Mouse (Mus musculus) heart, adult 18-20 months (tissue): ENCODE measurements around the gene Polr2l. TPM values are rescaled to one million over a fixed set of nuclear protein-coding genes. Genes with fewer than 3 reads are reported as not detected.

Experiments
- DNase-seq, 2 experiments: peaks; one replicate each; pipeline ENCODE4 v3.0.0; 2021 to 2022; ENCODE audit warnings: mixed read lengths in 1 of 2
- total RNA-seq, 2 experiments: library from RNA; stranded (reverse); gene quantifications; 2 replicates each; pipeline ENCODE4 v1.2.3; 2021

The Polr2l gene
- total RNA-seq, 2 experiments from 2014 or later = 82.3 to 97.7 TPM

- peak; percentile 93 to 94 for DNase-seq
These were observed 7.5 kb downstream of the Polr2l start, which contains the start of gene Cd151 for GRCm38 (mm10) chr7:141467230-141468030. Cd151 (plus strand) TSS chr7:141467392.

- no peak for DNase-seq
These were observed 8.3 kb downstream of the Polr2l start for GRCm38 (mm10) chr7:141466607-141467148.

GRCm38 (mm10) chr7:141466045-141466394 lies 8.9 kb downstream of the Polr2l start:
- DNase-seq = peak; percentile 56 to 75

- DNase-seq = peak in 1 of 2 experiments; percentile 40
These were observed 9.4 kb downstream of the Polr2l start for GRCm38 (mm10) chr7:141465388-141466044.

GRCm38 (mm10) chr7:141464603-141465201 lies 10.2 kb downstream of the Polr2l start:
- DNase-seq = peak; percentile 53 to 54

- DNase-seq = peak; percentile 84 to 92
These were observed 10.9 kb downstream of the Polr2l start for GRCm38 (mm10) chr7:141463824-141464602.

GRCm38 (mm10) chr7:141462333-141462821 lies 12.6 kb downstream of the Polr2l start:
- peak; percentile 64 for DNase-seq

GRCm38 (mm10) chr7:141461521-141462332 lies 13.2 kb downstream of the Polr2l start:
- DNase-seq = peak; percentile 62 to 66

DNA sequence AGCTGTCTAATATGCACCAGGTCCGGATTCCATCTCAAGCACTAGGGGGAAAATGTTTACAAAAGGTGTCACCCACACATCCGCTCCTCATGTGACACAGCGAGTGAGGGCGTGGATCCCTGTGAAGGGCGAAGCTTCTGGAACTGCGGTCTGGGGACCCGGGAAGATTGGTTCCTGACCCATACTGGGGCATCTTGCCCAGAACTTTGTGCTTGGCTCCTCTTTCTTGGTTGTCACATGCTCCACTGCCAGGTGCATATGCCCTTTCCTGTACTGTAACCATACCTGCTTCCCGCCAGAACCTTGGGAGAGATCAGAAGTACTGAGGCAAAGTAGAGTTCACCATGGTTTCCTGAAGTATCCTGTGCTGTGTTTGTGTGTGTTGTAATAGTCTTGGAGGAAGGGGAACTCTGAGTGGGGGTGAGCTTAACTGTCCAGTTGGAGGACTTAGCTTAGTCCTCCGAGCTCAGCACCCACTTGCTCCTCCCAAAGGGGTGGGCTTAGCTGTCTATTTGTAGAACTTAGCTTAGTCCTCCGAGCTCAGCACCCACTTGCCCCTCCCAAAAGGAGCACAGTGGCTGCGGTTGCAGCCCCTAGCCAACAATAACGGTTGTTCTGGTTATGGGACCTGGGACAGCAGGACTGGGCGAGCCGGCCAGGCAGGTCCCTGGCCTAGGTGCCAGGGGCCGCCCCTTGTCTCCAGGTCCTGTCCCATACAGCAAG lies 14.4 kb downstream of the Polr2l start, which contains the start of gene Cracr2b:
Cracr2b (plus strand) TSS at position 704 of the 723 bp plus-strand sequence.
- DNase-seq = peak; percentile 69 to 83

DNA sequence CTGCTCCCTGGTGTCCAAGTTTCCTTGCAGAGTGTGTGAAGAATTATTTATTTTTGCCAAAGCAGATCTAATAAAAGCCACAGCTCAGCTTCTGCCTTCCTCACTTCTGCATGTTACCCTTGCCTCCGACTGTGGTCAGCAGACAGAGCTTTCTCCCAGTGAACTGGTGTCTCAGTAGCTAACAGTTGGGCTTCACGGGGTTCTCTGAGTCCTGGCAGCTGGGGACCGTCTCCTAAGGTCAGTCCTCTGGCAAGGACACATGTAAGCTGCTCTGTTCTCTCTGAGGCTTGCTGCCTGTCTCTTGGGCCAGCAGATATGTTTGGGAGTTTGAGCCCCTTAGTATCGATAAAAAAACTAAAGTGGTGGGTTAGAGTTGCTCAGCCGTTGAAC lies 14.9 kb downstream of the Polr2l start:
- DNase-seq = peak in 1 of 2 experiments; percentile 60

GRCm38 (mm10) chr7:141459301-141459711 lies 15.6 kb downstream of the Polr2l start:
- DNase-seq = peak; percentile 31 to 33

DNA sequence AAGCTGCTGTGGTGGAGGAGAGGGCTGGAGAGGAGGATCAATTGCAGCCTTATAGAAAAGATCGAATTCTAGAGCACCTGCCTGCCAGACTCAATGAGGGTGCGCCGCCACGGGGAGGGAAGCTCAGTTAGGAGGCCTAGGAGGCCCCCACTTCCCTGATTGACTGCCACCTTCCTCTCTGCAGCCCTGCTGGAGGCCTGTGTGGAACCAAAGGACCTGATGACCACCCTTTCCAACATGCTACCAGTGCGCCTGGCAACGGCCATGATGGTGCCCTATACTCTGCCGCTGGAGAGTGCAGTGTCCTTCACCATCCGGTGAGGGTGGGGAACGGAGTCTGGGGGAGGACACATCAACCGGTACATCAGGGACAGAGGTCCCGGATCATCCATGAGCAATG lies 16.3 kb downstream of the Polr2l start:
- DNase-seq = no peak

DNA sequence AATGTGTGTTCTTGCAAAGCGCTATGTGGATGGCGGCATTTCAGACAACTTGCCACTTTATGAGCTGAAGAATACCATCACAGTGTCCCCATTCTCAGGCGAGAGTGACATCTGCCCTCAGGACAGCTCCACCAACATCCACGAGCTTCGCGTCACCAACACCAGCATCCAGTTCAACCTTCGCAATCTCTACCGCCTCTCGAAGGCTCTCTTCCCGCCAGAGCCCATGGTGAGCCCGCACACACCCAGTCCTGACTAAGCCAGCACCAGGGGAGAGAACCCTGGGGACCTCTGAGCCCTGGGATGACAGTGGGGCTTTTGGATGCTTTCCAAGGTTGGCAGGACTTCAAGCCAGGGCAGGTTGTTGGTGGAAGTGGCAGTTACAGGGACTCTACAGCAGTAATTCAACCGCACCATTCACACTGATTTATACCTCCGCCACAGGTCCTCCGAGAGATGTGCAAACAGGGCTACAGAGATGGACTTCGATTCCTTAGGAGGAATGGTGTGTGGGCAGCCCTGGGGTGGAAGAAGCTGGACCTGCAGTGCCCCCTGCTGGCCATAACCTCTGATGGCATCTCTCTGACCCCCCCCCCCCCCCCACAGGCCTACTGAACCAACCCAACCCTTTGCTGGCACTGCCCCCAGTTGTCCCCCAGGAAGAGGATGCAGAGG lies 16.8 kb downstream of the Polr2l start:
- DNase-seq = peak; percentile 65 to 76

- peak in 1 of 2 experiments; percentile 37 for DNase-seq
These were observed 17.7 kb downstream of the Polr2l start for GRCm38 (mm10) chr7:141457236-141457635.

- DNase-seq = peak; percentile 74 to 79
These were observed 18.2 kb downstream of the Polr2l start for GRCm38 (mm10) chr7:141456739-141457138.

- DNase-seq = peak; percentile 93
These were observed 19.2 kb downstream of the Polr2l start for GRCm38 (mm10) chr7:141455610-141456314.

DNA sequence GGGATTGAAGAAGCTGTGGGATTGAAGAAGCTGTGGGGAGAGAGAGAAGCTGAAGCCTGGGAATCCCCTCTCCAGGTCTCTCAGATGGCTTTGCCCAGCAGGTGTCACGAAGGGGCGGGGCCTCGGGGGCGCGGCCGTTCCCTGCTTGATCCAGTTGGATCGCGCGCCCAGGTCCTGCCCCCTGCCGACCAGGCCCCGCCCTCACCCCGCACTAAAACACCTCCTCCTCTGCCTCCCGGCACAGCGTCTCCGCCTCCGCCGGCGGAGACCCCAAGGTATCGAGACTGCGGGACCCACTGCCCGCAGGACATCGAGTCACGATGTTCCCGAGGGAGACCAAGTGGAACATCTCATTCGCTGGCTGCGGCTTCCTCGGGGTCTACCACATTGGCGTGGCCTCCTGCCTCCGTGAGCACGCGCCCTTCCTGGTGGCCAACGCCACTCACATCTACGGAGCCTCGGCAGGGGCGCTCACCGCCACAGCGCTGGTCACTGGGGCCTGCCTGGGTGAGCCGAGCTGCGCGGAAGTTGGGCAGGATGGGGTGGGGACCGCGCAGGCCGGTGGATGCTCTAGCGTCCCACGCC lies 19.9 kb downstream of the Polr2l start, which contains the start of gene Pnpla2:
Pnpla2 (plus strand) TSS at position 232 of the 585 bp plus-strand sequence.
- DNase-seq = peak; percentile 96 to 97

GRCm38 (mm10) chr7:141453636-141454035 lies 21.3 kb downstream of the Polr2l start:
- no peak for DNase-seq
